ENCODE assay signal across 8 mouse cellular contexts in the genomic region with DNA sequence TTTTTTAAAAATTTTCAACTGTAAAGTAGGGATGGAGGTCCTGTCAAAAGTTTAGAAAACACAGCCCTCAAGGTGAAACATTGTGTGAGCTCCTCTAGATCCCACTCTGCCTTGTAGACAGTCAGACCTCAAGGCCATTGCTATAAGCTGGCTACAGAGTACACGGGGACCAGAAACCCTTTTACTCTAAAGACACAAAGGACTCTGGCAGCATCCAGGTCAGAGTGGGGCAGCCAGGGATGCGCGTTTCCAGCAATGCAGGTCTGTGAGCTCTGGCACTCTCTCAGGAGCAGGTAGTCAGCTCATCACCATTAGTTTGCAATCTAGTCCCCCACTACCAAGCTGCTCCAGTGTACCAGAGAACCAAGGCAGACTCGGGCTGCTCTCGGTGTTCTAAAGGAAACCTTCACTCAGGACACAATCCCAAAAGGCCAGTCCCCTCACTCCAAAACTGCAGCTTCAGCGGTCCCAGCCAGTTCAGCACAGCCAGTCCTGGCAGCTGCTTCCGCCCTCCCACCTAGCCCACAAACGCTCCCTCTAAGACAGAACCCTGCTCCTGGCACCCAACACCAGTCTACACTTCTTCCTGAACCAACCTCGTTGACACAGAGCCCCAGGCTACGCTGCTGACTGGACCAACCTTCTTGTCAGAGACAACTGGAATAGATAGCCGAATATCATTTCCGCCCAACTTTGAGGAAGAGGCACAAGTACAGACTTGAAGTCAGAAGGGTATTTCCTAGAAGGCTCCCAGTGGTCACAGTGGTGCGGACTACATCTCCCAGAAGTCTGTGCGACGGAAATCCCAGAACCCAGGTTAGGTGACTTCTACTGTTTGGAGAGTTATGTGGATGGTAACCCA. TPM values are rescaled to one million over a fixed set of nuclear protein-coding genes. Genes with fewer than 3 reads are reported as not detected.
DNase-seq lines count a peak whose midpoint lies in the region; ATAC-seq lines count a peak whose summit lies in the region.
"Not testable (repeated sequence)": the region's sequence is repeated elsewhere in the genome, so short reads cannot be mapped to it uniquely, and the experiment has no call there.

Gm28041 (minus strand) TSS at position 684 of the 862 bp plus-strand sequence.
Zfp456 (minus strand) TSS at position 761 of the 862 bp plus-strand sequence.

- H3K4me3 ChIP-seq in hindbrain, embryonic 14.5 days (replicated peaks; ENCODE audit: low read length) = peak within 1 kb of the TSS; percentile 35

- H3K4me2 ChIP-seq in hindbrain, embryonic 14.5 days (replicated peaks) = peak within 1 kb of the TSS; percentile 65

- ATAC-seq in hindbrain, embryonic 14.5 days (ENCODE audit: low FRiP score) = peak; percentile 91

- not testable (repeated sequence) for H3K9me3 ChIP-seq in hindbrain, embryonic 14.5 days (ENCODE audit: control insufficient read depth, low read length)

- not testable (repeated sequence) for H3K27ac ChIP-seq in hindbrain, embryonic 14.5 days

- H3K4me1 ChIP-seq in hindbrain, embryonic 14.5 days (replicated peaks; ENCODE audit: control insufficient read depth, insufficient read depth, low read length) = not testable (repeated sequence)

- 18% methylated on average over 14 of the region's 15 CpGs for WGBS in hindbrain, embryonic 14.5 days

- H3K36me3 ChIP-seq in hindbrain, embryonic 14.5 days (replicated peaks; ENCODE audit: control insufficient read depth, insufficient read depth) = not testable (repeated sequence)

- peak; percentile 72 for DNase-seq in Muller cell, postnatal 12 days (ENCODE audit: inconsistent ontology term)
- peak; percentile 36 to 43 for DNase-seq in cerebellum, postnatal 36 days
- DNase-seq in frontal cortex, postnatal 36 days (ENCODE audit: low spot score in 2 of 2) = peak; percentile 44 to 63
- DNase-seq in hindbrain, embryonic 14.5 days (ENCODE audit: low spot score) = peak; percentile 71
- DNase-seq in layer of hippocampus, postnatal 25 days (ENCODE audit: extremely low spot score in 1 of 2, low spot score in 1 of 2) = peak; percentile 14 to 37
- peak; percentile 73 for DNase-seq in lung, postnatal 14 days
- DNase-seq in ovary, postnatal 36 days (ENCODE audit: low spot score) = peak; percentile 65
- peak; percentile 82 for DNase-seq in thymus, postnatal 25 days

- not testable (repeated sequence) for H3K27me3 ChIP-seq in hindbrain, embryonic 14.5 days (ENCODE audit: control insufficient read depth, insufficient read depth, low read length)

- H3K9ac ChIP-seq in hindbrain, embryonic 14.5 days = peak within 1 kb of the TSS; percentile 45; the same call in 1 of the 2 replicates

RNA-seq across cellular contexts. Expression of gene Gm28041, which starts in this region (rescaled TPM):
- polyA plus RNA-seq in hindbrain, embryonic 14.5 days (2014; fragmentation: Nextera tagmentation; extraction: Ambion mirVana) = not detected in 2 replicates
- not detected for total RNA-seq in layer of hippocampus, postnatal 25 days (2021)

RNA-seq across cellular contexts. Expression of gene Zfp456, which starts in this region (rescaled TPM):
- polyA plus RNA-seq in hindbrain, embryonic 14.5 days (2014; fragmentation: Nextera tagmentation; extraction: Ambion mirVana) = 0.80 and 1.4 TPM in 2 replicates
- total RNA-seq in layer of hippocampus, postnatal 25 days (2021) = under 1 TPM; 0.71 to 0.80 TPM

Comparison
In these comparisons a context has a peak if more than half of its experiments do, and no peak if none do; other contexts are left out.
1. Peak in DNase-seq in layer of hippocampus, postnatal 25 days; RNA of the genes that start here not detected or under 1 TPM.
2. DNase-seq: peak in every context shown above with its lines; median percentile 82 in thymus, postnatal 25 days; 73 in lung, postnatal 14 days; 72 in Muller cell, postnatal 12 days; 71 in hindbrain, embryonic 14.5 days; 65 in ovary, postnatal 36 days; 54 in frontal cortex, postnatal 36 days; 40 in cerebellum, postnatal 36 days; 26 in layer of hippocampus, postnatal 25 days.